Mouse (Mus musculus) ES-E14 (cell line): ENCODE data around the gene Shisa2.
"Not testable (repeated sequence)": the region's sequence is repeated elsewhere in the genome, so short reads cannot be mapped to it uniquely, and the experiment has no call there.

Source experiments
- CHD2 ChIP-seq: IDR thresholded peaks from 2 replicates; pipeline ENCODE4 v1.6.1; 2014; ENCODE audit warnings: mild to moderate bottlenecking, low read depth, low read length, inconsistent platforms
- ZC3H11A ChIP-seq: IDR thresholded peaks from 2 replicates; pipeline ENCODE4 v1.6.1; 2012; ENCODE audit warnings: low read depth, mild to moderate bottlenecking, inconsistent platforms, low read length, borderline replicate concordance

DNA sequence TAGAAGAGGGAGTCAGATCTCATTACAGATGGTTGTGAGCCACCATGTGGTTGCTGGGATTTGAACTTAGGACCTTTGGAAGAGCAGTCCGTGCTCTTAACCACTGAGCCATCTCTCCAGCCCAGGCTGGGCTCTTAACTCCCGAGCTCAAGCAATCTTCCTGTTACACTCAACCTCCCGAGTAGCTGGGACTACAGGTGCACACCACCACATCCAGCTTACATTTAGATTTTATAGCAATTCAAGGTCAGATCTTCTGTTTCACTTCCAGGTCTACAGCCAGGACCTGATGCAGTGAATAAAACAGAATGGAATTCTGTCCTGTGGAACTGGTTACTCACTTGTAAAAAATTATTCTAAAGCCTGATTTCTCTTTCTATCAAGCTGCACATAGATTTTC is 11.0 kb upstream of the Shisa2 start:
- TF ChIP-seq ZC3H11A, CHD2: not testable (repeated sequence)
